Mouse (Mus musculus): ENCODE measurements around the gene Gm17490. TPM values are rescaled to one million over a fixed set of nuclear protein-coding genes. Genes with fewer than 3 reads are reported as not detected.

Gene Gm17490
- polyA plus RNA-seq (2012; fragmentation: generic; extraction: Trizol), result not detected

- TF ChIP-seq TCF3 (IDR thresholded peaks at IDR 0.05; ENCODE audit: insufficient read length, low read depth) (no peak), MYOG (IDR thresholded peaks at IDR 0.05; ENCODE audit: control insufficient read depth in 1 of 3, insufficient read depth in 1 of 3, insufficient read length in 2 of 3, low read depth in 2 of 3) (no peak), MAX (IDR thresholded peaks at IDR 0.05; ENCODE audit: low read depth) (no peak), REST (IDR thresholded peaks at IDR 0.05; ENCODE audit: insufficient read depth, insufficient read length) (no peak), SRF (IDR thresholded peaks at IDR 0.05; ENCODE audit: control insufficient read depth, insufficient read length, low read depth) (no peak), POLR2A (IDR thresholded peaks at IDR 0.05; ENCODE audit: insufficient read length, low read depth) (no peak), TCF12 (IDR thresholded peaks at IDR 0.05; ENCODE audit: insufficient read depth, poor library complexity, severe bottlenecking) (no peak), CEBPB (IDR thresholded peaks at IDR 0.05; ENCODE audit: insufficient read depth, poor library complexity, severe bottlenecking) (no peak), POLR2AphosphoS2 (IDR thresholded peaks at IDR 0.05; ENCODE audit: insufficient read length, low read depth) (no peak), USF1 (IDR thresholded peaks at IDR 0.05; ENCODE audit: low read depth) (no peak), MYOD1 (IDR thresholded peaks at IDR 0.05; ENCODE audit: control insufficient read depth in 1 of 3, insufficient read length in 2 of 3, low read depth in 2 of 3) (no peak), E2F4 (IDR thresholded peaks at IDR 0.05; ENCODE audit: insufficient read depth) (no peak)
- Histone ChIP-seq H3K4me3 (no peak within 1 kb of the TSS), H3K36me3 (ENCODE audit: control insufficient read depth, insufficient read depth) (no peaks in the 10 kb centered on the region), H3K79me2 (ENCODE audit: control insufficient read depth, insufficient read depth) (no peaks in the 10 kb centered on the region), H3K4me2 (ENCODE audit: low read depth) (no peak within 1 kb of the TSS), H3K27me3 (ENCODE audit: control insufficient read depth, insufficient read depth, insufficient read length) (no peaks in the 10 kb centered on the region), H3ac (ENCODE audit: control insufficient read depth, insufficient read length) (no peak within 1 kb of the TSS)
These were observed at the start of gene Gm17490 for GRCm38 (mm10) chr2:11625890-11626289. Gene Gm17490, minus strand, starts transcription at chr2:11626264.

GRCm38 (mm10) chr2:11672144-11672543, 46.1 kb upstream of the Gm17490 start:
- Histone ChIP-seq H3ac (ENCODE audit: control insufficient read depth, insufficient read length) (no peak overlapping the region), H3K36me3 (ENCODE audit: control insufficient read depth, insufficient read depth) (no peaks in the 10 kb centered on the region), H3K79me2 (ENCODE audit: control insufficient read depth, insufficient read depth) (no peaks in the 10 kb centered on the region), H3K27me3 (ENCODE audit: control insufficient read depth, insufficient read depth, insufficient read length) (no peaks in the 10 kb centered on the region), H3K4me3 (no peak overlapping the region), H3K4me2 (ENCODE audit: low read depth) (no peak overlapping the region)
- TF ChIP-seq POLR2AphosphoS2 (IDR thresholded peaks at IDR 0.05; ENCODE audit: insufficient read length, low read depth) (no peak), CEBPB (IDR thresholded peaks at IDR 0.05; ENCODE audit: insufficient read depth, poor library complexity, severe bottlenecking) (no peak), POLR2A (IDR thresholded peaks at IDR 0.05; ENCODE audit: insufficient read length, low read depth) (no peak), USF1 (IDR thresholded peaks at IDR 0.05; ENCODE audit: low read depth) (no peak), TCF3 (IDR thresholded peaks at IDR 0.05; ENCODE audit: insufficient read length, low read depth) (no peak), MAX (IDR thresholded peaks at IDR 0.05; ENCODE audit: low read depth) (no peak), SRF (IDR thresholded peaks at IDR 0.05; ENCODE audit: control insufficient read depth, insufficient read length, low read depth) (no peak), MYOD1 (IDR thresholded peaks at IDR 0.05; ENCODE audit: control insufficient read depth in 1 of 3, insufficient read length in 2 of 3, low read depth in 2 of 3) (no peak)

- Histone ChIP-seq H3K4me3 (no peak overlapping the region), H3ac (ENCODE audit: control insufficient read depth, insufficient read length) (no peak overlapping the region), H3K36me3 (ENCODE audit: control insufficient read depth, insufficient read depth) (no peaks in the 10 kb centered on the region), H3K79me2 (ENCODE audit: control insufficient read depth, insufficient read depth) (no peaks in the 10 kb centered on the region), H3K4me2 (ENCODE audit: low read depth) (no peak overlapping the region), H3K27me3 (ENCODE audit: control insufficient read depth, insufficient read depth, insufficient read length) (no peaks in the 10 kb centered on the region)
- no peak for TF ChIP-seq TCF12 (IDR thresholded peaks at IDR 0.05; ENCODE audit: insufficient read depth, poor library complexity, severe bottlenecking)
- TF ChIP-seq MAX (IDR thresholded peaks at IDR 0.05; ENCODE audit: low read depth), result no peak
- no peak for TF ChIP-seq MYOG (IDR thresholded peaks at IDR 0.05; ENCODE audit: control insufficient read depth in 1 of 3, insufficient read depth in 1 of 3, insufficient read length in 2 of 3, low read depth in 2 of 3)
- no peak for TF ChIP-seq MYOD1 (IDR thresholded peaks at IDR 0.05; ENCODE audit: control insufficient read depth in 1 of 3, insufficient read length in 2 of 3, low read depth in 2 of 3)
- no peak for TF ChIP-seq CEBPB (IDR thresholded peaks at IDR 0.05; ENCODE audit: insufficient read depth, poor library complexity, severe bottlenecking)
- TF ChIP-seq TCF3 (IDR thresholded peaks at IDR 0.05; ENCODE audit: insufficient read length, low read depth), result no peak
- TF ChIP-seq SRF (IDR thresholded peaks at IDR 0.05; ENCODE audit: control insufficient read depth, insufficient read length, low read depth), result no peak
These were observed 39.3 kb upstream of the Gm17490 start for GRCm38 (mm10) chr2:11665326-11665725.

- H3K4me3 ChIP-seq, result no peak overlapping the region
- TF ChIP-seq SRF (IDR thresholded peaks at IDR 0.05; ENCODE audit: control insufficient read depth, insufficient read length, low read depth) (no peak), MAX (IDR thresholded peaks at IDR 0.05; ENCODE audit: low read depth) (no peak), USF1 (IDR thresholded peaks at IDR 0.05; ENCODE audit: low read depth) (no peak)
- H3K79me2 ChIP-seq (ENCODE audit: control insufficient read depth, insufficient read depth), result no peaks in the 10 kb centered on the region
- H3K36me3 ChIP-seq (ENCODE audit: control insufficient read depth, insufficient read depth), result no peaks in the 10 kb centered on the region
- H3ac ChIP-seq (ENCODE audit: control insufficient read depth, insufficient read length), result no peak overlapping the region
- no peaks in the 10 kb centered on the region for H3K27me3 ChIP-seq (ENCODE audit: control insufficient read depth, insufficient read depth, insufficient read length)
- no peak overlapping the region for H3K4me2 ChIP-seq (ENCODE audit: low read depth)
These were observed 38.7 kb upstream of the Gm17490 start for GRCm38 (mm10) chr2:11664806-11665205.

GRCm38 (mm10) chr2:11664367-11664766, 38.3 kb upstream of the Gm17490 start:
- peak overlapping the region; percentile 41 for H3K4me2 ChIP-seq (ENCODE audit: low read depth)
- H3K36me3 ChIP-seq (ENCODE audit: control insufficient read depth, insufficient read depth), result no peaks in the 10 kb centered on the region
- no peak overlapping the region for H3ac ChIP-seq (ENCODE audit: control insufficient read depth, insufficient read length)
- no peaks in the 10 kb centered on the region for H3K79me2 ChIP-seq (ENCODE audit: control insufficient read depth, insufficient read depth)
- H3K27me3 ChIP-seq (ENCODE audit: control insufficient read depth, insufficient read depth, insufficient read length), result no peaks in the 10 kb centered on the region
- TF ChIP-seq MAX (IDR thresholded peaks at IDR 0.05; ENCODE audit: low read depth) (no peak), E2F4 (IDR thresholded peaks at IDR 0.05; ENCODE audit: insufficient read depth) (no peak), TCF12 (IDR thresholded peaks at IDR 0.05; ENCODE audit: insufficient read depth, poor library complexity, severe bottlenecking) (no peak), USF1 (IDR thresholded peaks at IDR 0.05; ENCODE audit: low read depth) (no peak), MYOD1 (IDR thresholded peaks at IDR 0.05; ENCODE audit: control insufficient read depth in 1 of 3, insufficient read length in 2 of 3, low read depth in 2 of 3) (no peak), TCF3 (IDR thresholded peaks at IDR 0.05; ENCODE audit: insufficient read length, low read depth) (no peak), REST (IDR thresholded peaks at IDR 0.05; ENCODE audit: insufficient read depth, insufficient read length) (no peak)
- H3K4me3 ChIP-seq, result no peak overlapping the region
